Mouse (Mus musculus): Measurements from ENCODE around the gene Atg13.

DNA sequence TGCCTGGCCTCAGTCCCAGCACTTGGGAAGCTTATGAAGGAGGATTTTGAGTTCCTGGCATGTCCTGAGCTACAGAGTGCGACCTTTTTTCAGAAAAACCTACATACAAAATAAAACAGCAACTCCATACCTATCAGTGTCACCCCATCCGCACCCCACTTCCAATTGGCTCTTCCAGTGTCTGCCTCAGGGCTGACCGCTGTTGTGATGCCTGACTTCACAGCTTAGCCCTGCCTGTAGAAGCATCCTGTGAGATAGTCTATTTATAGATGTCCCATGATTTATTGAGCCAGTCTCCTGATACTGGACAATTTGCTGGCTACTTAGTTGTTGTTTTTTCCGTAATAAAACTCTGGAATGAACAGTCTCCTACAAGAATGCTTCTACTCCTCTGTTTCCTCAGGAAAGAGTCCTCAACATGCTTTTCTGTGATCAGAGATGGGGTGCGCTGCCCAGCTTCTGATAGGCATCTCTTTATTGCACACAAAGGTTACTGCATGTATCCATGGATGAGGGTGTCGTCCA, 43.9 kb downstream of the Atg13 start:
- TF ChIP-seq POLR2A (IDR thresholded peaks at IDR 0.05; ENCODE audit: borderline replicate concordance, low read depth, low read length) (no peak), CTCF (IDR thresholded peaks at IDR 0.05; ENCODE audit: low read depth, low read length) (no peak)
